Mouse (Mus musculus): ENCODE results near the gene Stat5a. TPM values are rescaled to one million over a fixed set of nuclear protein-coding genes. Genes with fewer than 3 reads are reported as not detected.

The Stat5a gene
- polyA plus RNA-seq, 1 experiment from 2014 or later: 1.7 TPM

GRCm38 (mm10) chr11:100870968-100871350 lies 11.8 kb downstream of the Stat5a start:
- no peak overlapping the region for H3K9ac ChIP-seq (replicated peaks)
- H3K4me2 ChIP-seq (replicated peaks): no peak overlapping the region
- 77% methylated on average over 8 of the region's 8 CpGs for WGBS
- no peak for ATAC-seq
- H3K4me3 ChIP-seq (replicated peaks): no peak overlapping the region
- H3K27ac ChIP-seq: no peak overlapping the region
- no peaks in the 10 kb centered on the region for H3K36me3 ChIP-seq
- no peaks in the 10 kb centered on the region for H3K27me3 ChIP-seq
- no peaks in the 10 kb centered on the region for H3K4me1 ChIP-seq (replicated peaks)
- no peaks in the 10 kb centered on the region for H3K9me3 ChIP-seq

DNA sequence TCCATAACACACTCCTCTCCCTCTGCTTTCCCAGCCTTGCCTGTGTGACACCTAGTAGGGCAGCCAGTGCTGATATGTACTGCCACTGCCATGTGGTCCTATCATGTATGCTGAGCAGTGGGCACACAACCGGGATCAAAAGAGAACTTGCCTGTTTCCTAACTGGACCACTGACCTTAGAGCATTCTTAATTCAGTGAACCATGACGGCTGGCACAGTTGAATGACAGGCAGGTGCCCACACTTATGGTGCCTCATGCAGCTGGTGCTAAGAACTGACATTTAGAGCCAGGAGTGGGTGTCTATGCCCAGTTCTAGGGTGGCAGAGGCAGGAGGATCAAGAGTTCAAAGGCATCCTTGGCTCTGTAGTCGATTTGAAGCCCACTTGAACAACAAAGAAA lies 16.6 kb downstream of the Stat5a start:
- WGBS: 84% methylated on average over 3 of the region's 3 CpGs
- Histone ChIP-seq H3K4me2 (replicated peaks) (no peak overlapping the region), H3K9me3 (no peaks in the 10 kb centered on the region), H3K36me3 (no peaks in the 10 kb centered on the region), H3K4me3 (replicated peaks) (no peak overlapping the region), H3K27me3 (no peaks in the 10 kb centered on the region), H3K4me1 (replicated peaks) (no peaks in the 10 kb centered on the region), H3K9ac (replicated peaks) (no peak overlapping the region), H3K27ac (no peak overlapping the region)
- ATAC-seq: no peak

- H3K9me3 ChIP-seq: no peaks in the 10 kb centered on the region
- no peak overlapping the region for H3K27ac ChIP-seq
- H3K4me1 ChIP-seq (replicated peaks): no peaks in the 10 kb centered on the region
- no peak for ATAC-seq
- 86% methylated on average over 15 of the region's 15 CpGs for WGBS
- no peaks in the 10 kb centered on the region for H3K27me3 ChIP-seq
- no peak overlapping the region for H3K4me3 ChIP-seq (replicated peaks)
- no peak overlapping the region for H3K4me2 ChIP-seq (replicated peaks)
- H3K9ac ChIP-seq (replicated peaks): no peak overlapping the region
- H3K36me3 ChIP-seq: no peaks in the 10 kb centered on the region
Observed at GRCm38 (mm10) chr11:100879321-100880078, 20.3 kb downstream of the Stat5a start.

DNA sequence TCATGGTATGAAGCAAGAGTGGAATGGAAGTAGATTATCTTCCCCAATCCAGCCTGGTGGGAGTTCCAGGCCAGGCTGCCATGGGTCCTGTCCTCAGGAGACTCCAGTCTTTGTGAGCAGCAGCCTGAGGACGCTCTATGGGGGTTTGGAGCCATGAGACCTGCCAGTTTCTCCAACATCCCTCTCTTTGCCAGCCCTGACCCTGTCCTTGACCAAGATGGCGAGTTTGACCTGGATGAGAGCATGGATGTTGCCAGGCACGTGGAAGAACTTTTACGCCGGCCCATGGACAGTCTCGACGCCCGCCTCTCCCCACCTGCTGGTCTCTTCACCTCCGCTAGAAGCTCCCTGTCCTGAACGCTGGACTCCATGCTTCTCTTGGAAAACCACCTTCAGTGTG lies 24.5 kb downstream of the Stat5a start:
- H3K27ac ChIP-seq: no peak overlapping the region
- no peaks in the 10 kb centered on the region for H3K27me3 ChIP-seq
- H3K36me3 ChIP-seq: peaks cover 18% of the 10 kb centered on the region
- no peaks in the 10 kb centered on the region for H3K9me3 ChIP-seq
- H3K4me1 ChIP-seq (replicated peaks): no peaks in the 10 kb centered on the region
- no peak overlapping the region for H3K9ac ChIP-seq (replicated peaks)
- ATAC-seq: no peak
- H3K4me2 ChIP-seq (replicated peaks): no peak overlapping the region
- H3K4me3 ChIP-seq (replicated peaks): no peak overlapping the region
- WGBS: 89% methylated on average over 10 of the region's 10 CpGs

DNA sequence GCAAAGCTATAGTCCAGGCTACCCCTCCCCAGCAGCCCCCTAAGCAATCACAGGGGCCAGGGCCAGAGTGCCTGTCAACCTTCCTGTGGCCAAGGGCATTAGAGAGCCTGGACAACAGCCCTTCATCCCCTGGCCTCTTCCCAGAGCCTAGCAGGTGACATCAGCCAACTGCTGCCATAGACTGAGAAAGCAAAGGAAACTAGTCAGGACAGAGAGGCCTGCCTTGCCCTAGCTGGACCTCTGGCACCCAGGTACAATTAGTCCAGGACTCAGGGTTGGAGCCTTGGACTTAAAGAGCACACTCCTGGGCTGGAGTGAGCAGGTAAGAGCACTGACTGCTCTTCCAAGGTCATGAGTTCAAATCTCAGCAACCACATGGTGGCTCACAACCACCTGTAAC lies 26.3 kb downstream of the Stat5a start:
- Histone ChIP-seq H3K27me3 (no peaks in the 10 kb centered on the region), H3K4me1 (replicated peaks) (no peaks in the 10 kb centered on the region), H3K4me3 (replicated peaks) (no peak overlapping the region), H3K9ac (replicated peaks) (no peak overlapping the region), H3K9me3 (no peaks in the 10 kb centered on the region), H3K4me2 (replicated peaks) (no peak overlapping the region), H3K36me3 (peaks cover 29% of the 10 kb centered on the region), H3K27ac (no peak overlapping the region)
- ATAC-seq: no peak

GRCm38 (mm10) chr11:100886188-100886740 lies 27.1 kb downstream of the Stat5a start:
- ATAC-seq: no peak
- Histone ChIP-seq H3K9me3 (no peaks in the 10 kb centered on the region), H3K27ac (no peak overlapping the region), H3K4me1 (replicated peaks) (0 out of 2 replicates have a peak, but pooled peaks cover 2% of the 10 kb centered on the region), H3K4me2 (replicated peaks) (no peak overlapping the region), H3K4me3 (replicated peaks) (no peak overlapping the region), H3K36me3 (peaks cover 29% of the 10 kb centered on the region), H3K9ac (replicated peaks) (no peak overlapping the region), H3K27me3 (no peaks in the 10 kb centered on the region)
- WGBS: 64% methylated on average over 8 of the region's 8 CpGs

GRCm38 (mm10) chr11:100887236-100887635 lies 28.1 kb downstream of the Stat5a start:
- ATAC-seq: no peak
- H3K27me3 ChIP-seq: no peaks in the 10 kb centered on the region
- peaks cover 29% of the 10 kb centered on the region for H3K36me3 ChIP-seq
- H3K4me2 ChIP-seq (replicated peaks): no peak overlapping the region
- 86% methylated on average over 4 of the region's 4 CpGs for WGBS
- 0 out of 2 replicates have a peak, but pooled peaks cover 2% of the 10 kb centered on the region for H3K4me1 ChIP-seq (replicated peaks)
- no peaks in the 10 kb centered on the region for H3K9me3 ChIP-seq
- H3K27ac ChIP-seq: no peak overlapping the region
- no peak overlapping the region for H3K4me3 ChIP-seq (replicated peaks)
- H3K9ac ChIP-seq (replicated peaks): no peak overlapping the region

DNA sequence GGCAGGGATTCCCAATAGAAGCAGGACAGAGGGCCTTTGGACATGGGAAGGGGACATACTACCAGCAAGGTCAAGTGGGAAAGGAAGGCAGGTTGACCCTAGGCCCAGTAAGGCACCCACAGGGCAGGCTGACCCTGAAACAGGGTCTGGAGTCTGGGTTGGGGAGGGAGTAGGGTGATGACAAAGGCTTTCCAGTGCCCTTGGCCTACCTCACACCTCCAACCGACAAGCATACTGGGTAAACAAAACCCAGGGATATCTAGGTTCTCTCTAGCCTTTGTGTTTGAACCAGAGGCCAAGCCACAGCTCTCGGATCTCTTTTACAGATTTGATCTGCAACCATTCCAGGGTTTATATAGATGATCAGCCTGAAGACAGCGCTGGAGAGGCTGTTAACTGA lies 28.6 kb downstream of the Stat5a start:
- Histone ChIP-seq H3K4me2 (replicated peaks) (no peak overlapping the region), H3K4me1 (replicated peaks) (0 out of 2 replicates have a peak, but pooled peaks cover 2% of the 10 kb centered on the region), H3K27me3 (no peaks in the 10 kb centered on the region), H3K4me3 (replicated peaks) (no peak overlapping the region), H3K9ac (replicated peaks) (no peak overlapping the region), H3K9me3 (no peaks in the 10 kb centered on the region), H3K36me3 (peaks cover 29% of the 10 kb centered on the region), H3K27ac (no peak overlapping the region)
- WGBS: 82% methylated on average over 3 of the region's 3 CpGs
- no peak for ATAC-seq

- no peak overlapping the region for H3K4me2 ChIP-seq (replicated peaks)
- 0 out of 2 replicates have a peak, but pooled peaks cover 2% of the 10 kb centered on the region for H3K4me1 ChIP-seq (replicated peaks)
- H3K27me3 ChIP-seq: no peaks in the 10 kb centered on the region
- 75% methylated on average over 10 of the region's 10 CpGs for WGBS
- no peak overlapping the region for H3K9ac ChIP-seq (replicated peaks)
- ATAC-seq: no peak
- no peak overlapping the region for H3K27ac ChIP-seq
- H3K4me3 ChIP-seq (replicated peaks): no peak overlapping the region
- H3K36me3 ChIP-seq: peaks cover 29% of the 10 kb centered on the region
- no peaks in the 10 kb centered on the region for H3K9me3 ChIP-seq
Observed at GRCm38 (mm10) chr11:100888348-100888820, 29.2 kb downstream of the Stat5a start.

DNA sequence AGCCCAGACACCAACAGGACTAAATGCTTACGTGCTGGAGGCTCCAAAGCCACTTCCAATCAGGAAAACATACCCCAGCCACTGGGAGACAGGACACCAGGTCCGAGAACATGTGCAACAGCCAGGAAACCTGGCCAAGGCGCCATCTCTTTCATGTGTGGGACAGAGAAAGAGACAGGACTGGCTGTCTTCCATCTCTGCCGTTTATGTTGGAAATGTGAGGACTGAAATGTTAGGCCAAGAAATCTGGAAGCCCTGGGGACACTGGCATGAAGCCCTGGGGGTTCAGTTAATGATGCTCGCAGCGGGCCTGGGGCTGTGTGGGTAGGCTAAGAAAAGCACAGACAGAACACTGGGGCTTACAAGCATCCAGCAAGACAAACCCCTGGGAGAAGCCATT lies 31.3 kb downstream of the Stat5a start:
- H3K27ac ChIP-seq: no peak overlapping the region
- H3K4me2 ChIP-seq (replicated peaks): no peak overlapping the region
- ATAC-seq: no peak
- H3K27me3 ChIP-seq: no peaks in the 10 kb centered on the region
- H3K4me3 ChIP-seq (replicated peaks): no peak overlapping the region
- no peak overlapping the region for H3K9ac ChIP-seq (replicated peaks)
- H3K36me3 ChIP-seq: peaks cover 29% of the 10 kb centered on the region
- 77% methylated on average over 6 of the region's 6 CpGs for whole genome bisulfite sequencing
- H3K4me1 ChIP-seq (replicated peaks): 0 out of 2 replicates have a peak, but pooled peaks cover 2% of the 10 kb centered on the region
- no peaks in the 10 kb centered on the region for H3K9me3 ChIP-seq

DNA sequence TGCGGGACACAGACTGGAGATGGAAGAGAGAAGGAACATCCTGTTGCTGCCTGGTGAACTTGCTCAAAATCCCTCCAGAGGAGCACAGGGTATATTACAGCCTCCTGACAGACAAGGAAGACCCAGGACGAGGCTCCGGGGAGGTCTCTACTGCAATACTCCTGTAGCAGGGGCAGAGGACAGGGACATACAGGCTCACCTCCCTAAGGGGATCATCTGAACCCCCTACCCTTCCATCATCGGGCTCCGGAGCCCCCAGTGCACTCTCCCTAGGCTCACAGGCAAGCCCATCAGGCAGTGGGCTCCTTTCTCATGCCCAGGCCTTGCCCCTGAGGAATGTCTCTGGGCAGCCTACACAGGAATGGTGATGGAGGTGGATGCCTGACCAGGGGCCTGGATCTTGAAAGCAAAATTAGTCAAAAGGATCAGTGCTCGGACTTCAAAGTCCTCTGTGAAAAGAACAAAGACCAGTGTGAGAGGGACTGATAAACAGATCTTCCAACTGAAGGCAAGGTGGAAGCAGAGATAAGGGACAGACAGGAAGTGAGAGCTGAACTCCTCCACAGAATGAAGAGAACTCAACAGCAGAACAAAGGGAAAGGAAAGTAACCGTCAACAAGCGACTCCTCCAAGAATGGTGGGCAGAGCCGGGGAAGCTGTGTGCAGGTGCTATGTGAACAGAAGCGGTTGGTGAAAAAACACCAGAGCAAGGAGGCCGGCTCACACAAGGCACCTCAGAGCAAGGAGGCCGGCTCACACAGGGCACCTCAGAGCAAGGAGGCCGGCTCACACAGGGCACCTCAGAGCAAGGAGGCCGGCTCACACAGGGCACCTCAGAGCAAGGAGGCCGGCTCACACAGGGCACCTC lies 32.3 kb downstream of the Stat5a start:
- Histone ChIP-seq H3K9ac (replicated peaks) (no peak overlapping the region), H3K9me3 (no peaks in the 10 kb centered on the region), H3K4me2 (replicated peaks) (no peak overlapping the region), H3K27me3 (no peaks in the 10 kb centered on the region), H3K4me3 (replicated peaks) (no peak overlapping the region), H3K36me3 (peaks cover 25% of the 10 kb centered on the region), H3K27ac (no peak overlapping the region), H3K4me1 (replicated peaks) (0 out of 2 replicates have a peak, but pooled peaks cover 2% of the 10 kb centered on the region)
- WGBS: 76% methylated on average over 15 of the region's 15 CpGs
- ATAC-seq: no peak

DNA sequence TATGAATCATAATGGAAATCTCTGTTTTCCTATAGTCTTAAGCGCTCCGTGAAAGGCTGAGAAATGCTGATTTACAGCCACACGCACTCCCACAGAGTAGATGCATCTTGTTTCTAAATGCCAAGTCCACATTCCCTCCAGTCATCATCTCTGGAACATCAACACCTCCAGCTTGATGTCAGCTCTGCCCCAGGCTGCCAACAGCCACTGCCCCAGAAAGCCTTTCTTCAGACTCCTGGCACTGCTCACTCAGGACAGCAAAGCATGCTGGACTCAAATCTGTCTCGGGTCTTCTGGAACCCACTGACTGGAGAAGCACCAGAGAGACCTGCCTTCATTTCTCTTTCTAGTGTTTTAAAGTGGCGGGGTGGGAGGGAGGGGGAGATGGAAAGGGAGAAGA lies 33.3 kb downstream of the Stat5a start:
- Histone ChIP-seq H3K36me3 (peaks cover 23% of the 10 kb centered on the region), H3K4me1 (replicated peaks) (0 out of 2 replicates have a peak, but pooled peaks cover 2% of the 10 kb centered on the region), H3K4me3 (replicated peaks) (no peak overlapping the region), H3K9ac (replicated peaks) (no peak overlapping the region), H3K4me2 (replicated peaks) (no peak overlapping the region), H3K27me3 (no peaks in the 10 kb centered on the region), H3K9me3 (no peaks in the 10 kb centered on the region), H3K27ac (no peak overlapping the region)
- no peak for ATAC-seq
- WGBS: 89% methylated on average over 5 of the region's 5 CpGs
